In the genomic region with DNA sequence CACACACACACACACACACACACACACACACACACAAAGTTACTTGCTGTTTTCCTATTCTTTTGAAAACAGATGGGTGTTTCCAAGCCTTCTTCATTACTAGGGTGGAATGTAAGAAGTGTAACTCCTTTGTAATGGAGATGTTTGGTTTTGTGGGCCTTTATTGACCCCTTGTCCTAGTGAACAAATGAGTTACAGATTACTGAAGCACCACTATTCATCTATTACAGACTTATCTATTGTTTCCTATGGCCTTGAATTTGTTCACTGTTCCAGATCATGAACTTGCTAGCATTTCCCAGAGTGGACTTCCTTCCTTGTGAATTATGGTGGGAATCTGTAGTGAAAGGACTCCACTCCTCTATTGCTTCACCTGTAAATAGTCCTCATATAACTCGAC, we compare ENCODE assay signal across 22 mouse cellular contexts.
"Had no signal": no experiment of that assay in that cellular context is flagged by ENCODE, and none has a peak within 500 bp of the region (broad histone marks: within the 10 kb centered on the region; RNA-seq: fewer than 3 reads in every experiment).

No protein-coding gene starts in this region.

- H3K27me3 ChIP-seq: heart, embryonic 13.5 days; heart, embryonic 15.5 days; hindbrain, embryonic 13.5 days; hindbrain, embryonic 15.5 days; limb, embryonic 13.5 days; limb, embryonic 15.5 days; liver, embryonic 12.5 days had no signal

- H3K9me3 ChIP-seq: heart, embryonic 13.5 days; heart, embryonic 15.5 days; hindbrain, embryonic 13.5 days; hindbrain, embryonic 15.5 days; limb, embryonic 13.5 days; limb, embryonic 15.5 days; liver, embryonic 12.5 days had no signal

- DNase-seq: gastrocnemius, postnatal 14 days; gastrocnemius, postnatal 36 days; heart, adult 18-20 months; heart, postnatal 14 days; heart, postnatal 36 days; kidney, adult 11 months; kidney, adult 9 months; kidney, postnatal 25 days; layer of hippocampus, adult 9-11 months; layer of hippocampus, postnatal 36 days; left cerebral cortex, postnatal 4 days had no signal

- H3K9ac ChIP-seq: heart, embryonic 13.5 days; heart, embryonic 15.5 days; hindbrain, embryonic 13.5 days; hindbrain, embryonic 15.5 days; limb, embryonic 13.5 days; limb, embryonic 15.5 days; liver, embryonic 12.5 days; liver, embryonic 14.5 days had no signal

- H3K36me3 ChIP-seq: hindbrain, embryonic 13.5 days; hindbrain, embryonic 15.5 days; limb, embryonic 13.5 days; limb, embryonic 15.5 days; liver, embryonic 12.5 days had no signal

- H3K4me3 ChIP-seq: heart, embryonic 13.5 days; heart, embryonic 15.5 days; hindbrain, embryonic 13.5 days; hindbrain, embryonic 15.5 days; limb, embryonic 13.5 days; limb, embryonic 15.5 days; liver, embryonic 12.5 days had no signal

- ATAC-seq: hindbrain, postnatal 0 days; intestine, embryonic 16.5 days; liver, embryonic 12.5 days had no signal

- H3K4me1 ChIP-seq: hindbrain, embryonic 13.5 days; hindbrain, embryonic 15.5 days; limb, embryonic 15.5 days; liver, embryonic 12.5 days had no signal

- H3K27ac ChIP-seq: heart, embryonic 13.5 days; heart, embryonic 15.5 days; hindbrain, embryonic 13.5 days; hindbrain, embryonic 15.5 days; hindbrain, postnatal 0 days; limb, embryonic 13.5 days; limb, embryonic 15.5 days; liver, embryonic 12.5 days; liver, embryonic 14.5 days had no signal

- H3K4me2 ChIP-seq: heart, embryonic 11.5 days; heart, embryonic 13.5 days; heart, embryonic 15.5 days; hindbrain, embryonic 13.5 days; hindbrain, embryonic 15.5 days; limb, embryonic 13.5 days; limb, embryonic 15.5 days; liver, embryonic 12.5 days had no signal
